Mouse (Mus musculus) testis, postnatal 10 days (tissue): ENCODE data around the gene Gm16181.

Experiments
- DNase-seq: peaks from one replicate; pipeline ENCODE4 v3.0.0; 2021; ENCODE audit warnings: low spot score

Gm16181 gene

GRCm38 (mm10) chr17:35220156-35220952 lies at the start of gene Gm16181:
Gm16181 (plus strand) TSS chr17:35220834.
- DNase-seq, result peak; percentile 71

GRCm38 (mm10) chr17:35172445-35173234 lies 48.0 kb upstream of the Gm16181 start:
- DNase-seq, result no peak

- DNase-seq, result no peak
These were observed 47.3 kb upstream of the Gm16181 start for GRCm38 (mm10) chr17:35173329-35173728.

GRCm38 (mm10) chr17:35174201-35174977 lies 46.2 kb upstream of the Gm16181 start:
- no peak for DNase-seq

GRCm38 (mm10) chr17:35175382-35175781 lies 45.3 kb upstream of the Gm16181 start:
- DNase-seq, result no peak

- DNase-seq, result no peak
These were observed 44.7 kb upstream of the Gm16181 start, which contains the start of gene Aif1 for GRCm38 (mm10) chr17:35175968-35176367. Aif1 (minus strand) TSS chr17:35176068.

GRCm38 (mm10) chr17:35178528-35178927 lies 42.1 kb upstream of the Gm16181 start:
- peak; percentile 88 for DNase-seq

- DNase-seq, result no peak
These were observed 40.5 kb upstream of the Gm16181 start for GRCm38 (mm10) chr17:35180093-35180492.

- DNase-seq, result peak; percentile 93
These were observed 34.7 kb upstream of the Gm16181 start for GRCm38 (mm10) chr17:35185639-35186611.

GRCm38 (mm10) chr17:35186681-35187080 lies 34.0 kb upstream of the Gm16181 start:
- DNase-seq, result no peak

GRCm38 (mm10) chr17:35187345-35187744 lies 33.3 kb upstream of the Gm16181 start:
- DNase-seq, result no peak

GRCm38 (mm10) chr17:35187959-35188610 lies 32.5 kb upstream of the Gm16181 start, which contains the start of gene Lst1:
Lst1 (minus strand) TSS chr17:35188439.
- no peak for DNase-seq

GRCm38 (mm10) chr17:35189186-35189585 lies 31.4 kb upstream of the Gm16181 start:
- DNase-seq, result no peak

GRCm38 (mm10) chr17:35190096-35190495 lies 30.5 kb upstream of the Gm16181 start:
- no peak for DNase-seq

- no peak for DNase-seq
These were observed 28.9 kb upstream of the Gm16181 start for GRCm38 (mm10) chr17:35191723-35192122.

GRCm38 (mm10) chr17:35192924-35193323 lies 27.7 kb upstream of the Gm16181 start:
- no peak for DNase-seq

- DNase-seq, result no peak
These were observed 26.5 kb upstream of the Gm16181 start, which contains the start of gene Ltb for GRCm38 (mm10) chr17:35193881-35194843. Ltb (plus strand) TSS chr17:35194439.

- DNase-seq, result no peak
These were observed 25.6 kb upstream of the Gm16181 start for GRCm38 (mm10) chr17:35194844-35195630.
